Mouse (Mus musculus) ES-E14 (cell line): ENCODE data around the gene Vezf1. TPM values are rescaled to one million over a fixed set of nuclear protein-coding genes. Genes with fewer than 3 reads are reported as not detected.

Source experiments
- DNase-seq: peaks from one replicate; pipeline ENCODE4 v3.0.0-alpha.2; 2013; ENCODE audit warnings: low read depth, low spot score
- H3K27ac ChIP-seq: 2 replicates; pipeline ENCODE4 v1.5.1; 2012; ENCODE audit warnings: low read depth, mild to moderate bottlenecking, low read length, moderate library complexity, mixed read lengths; ENCODE audit not compliant: poor library complexity, insufficient read depth, severe bottlenecking
- H3K36me3 ChIP-seq: 2 replicates; pipeline ENCODE4 v1.6.1; 2012; ENCODE audit warnings: mild to moderate bottlenecking, low read length, moderate library complexity, mixed read lengths; ENCODE audit not compliant: control insufficient read depth, poor library complexity, insufficient read depth, severe bottlenecking
- H3K4me1 ChIP-seq, 2 experiments: fragments of 150-350 bp in 1 of 2; sonication (generic) in 1 of 2; 2 replicates each; pipeline ENCODE4 v1.6.1; 2012; ENCODE audit warnings: low read length in 2 of 2, mild to moderate bottlenecking in 1 of 2, mixed read lengths in 1 of 2; ENCODE audit not compliant: control insufficient read depth in 2 of 2, insufficient read depth in 2 of 2, poor library complexity in 1 of 2
- H3K4me3 ChIP-seq, 2 experiments: fragments of 150-350 bp in 1 of 2; sonication (generic) in 1 of 2; 2 replicates each; pipeline ENCODE4 v1.5.1; 2012; ENCODE audit warnings: low read length in 2 of 2, low read depth in 1 of 2, mild to moderate bottlenecking in 1 of 2, mixed read lengths in 1 of 2; ENCODE audit not compliant: insufficient read depth in 1 of 2, poor library complexity in 1 of 2, severe bottlenecking in 1 of 2
- H3K9ac ChIP-seq: 2 replicates; pipeline ENCODE4 v1.6.1; 2012; ENCODE audit warnings: low read depth, mild to moderate bottlenecking, low read length, mixed read lengths; ENCODE audit not compliant: poor library complexity, insufficient read depth, severe bottlenecking
- H3K9me3 ChIP-seq: fragments of 150-350 bp; sonication (generic); 2 replicates; pipeline ENCODE4 v1.6.1; 2012; ENCODE audit warnings: low read depth, mild to moderate bottlenecking, low read length; ENCODE audit not compliant: control insufficient read depth, insufficient read depth
- CHD2 ChIP-seq: IDR thresholded peaks from 2 replicates; pipeline ENCODE4 v1.6.1; 2014; ENCODE audit warnings: mild to moderate bottlenecking, low read depth, low read length, inconsistent platforms
- HCFC1 ChIP-seq: IDR thresholded peaks from 2 replicates; pipeline ENCODE4 v1.6.1; 2012; ENCODE audit warnings: low read length, inconsistent platforms, borderline replicate concordance; ENCODE audit not compliant: insufficient read depth
- MAFK ChIP-seq: IDR thresholded peaks from 2 replicates; pipeline ENCODE4 v1.6.1; 2014; ENCODE audit warnings: mild to moderate bottlenecking, low read depth, low read length, inconsistent platforms; ENCODE audit not compliant: insufficient read depth
- ZC3H11A ChIP-seq: IDR thresholded peaks from 2 replicates; pipeline ENCODE4 v1.6.1; 2012; ENCODE audit warnings: low read depth, mild to moderate bottlenecking, inconsistent platforms, low read length, borderline replicate concordance
- ZNF384 ChIP-seq: IDR thresholded peaks from 2 replicates; pipeline ENCODE4 v1.6.1; 2012; ENCODE audit warnings: low read depth, low read length, inconsistent platforms
- in situ Hi-C, 2 experiments: fragments of 600-800 bp; cut with MboI; formaldehyde crosslinking; loops; one replicate each; pipeline ENCODE4 v1.15.1; 2025; ENCODE audit warnings: low sequenced_read_pairs in 2 of 2, inconsistent platforms in 1 of 2; ENCODE audit not compliant: unreplicated experiment in 2 of 2
- total RNA-seq: library from RNA; depleted of rRNA; stranded (reverse); fragments of 300-350 nt; gene quantifications from 2 replicates; pipeline ENCODE4 v1.2.3, GENCODE M21; 2012

Gene Vezf1
- total RNA-seq, 1 experiment: 13.2 TPM

GRCm38 (mm10) chr11:88097173-88097572, 29.1 kb downstream of the Vezf1 start:
- Histone ChIP-seq H3K9ac (no peak overlapping the region), H3K27ac (no peak overlapping the region), H3K4me3 (no peak overlapping the region), H3K36me3 (no peaks in the 10 kb centered on the region), H3K9me3 (no peaks in the 10 kb centered on the region), H3K4me1 (peaks cover 2 to 8% of the 10 kb centered on the region in 2 experiments; a peak in 3 of 4 replicates)
- in situ Hi-C loops: no loop called here
- TF ChIP-seq CHD2: no peak
- TF ChIP-seq HCFC1: no peak
- TF ChIP-seq ZC3H11A: no peak
- no peak for TF ChIP-seq ZNF384
- no peak for TF ChIP-seq MAFK
- DNase-seq: no peak

- no peak within 1 kb of the TSS for H3K27ac ChIP-seq
- no peak for TF ChIP-seq ZC3H11A
- TF ChIP-seq ZNF384: no peak
- TF ChIP-seq MAFK: no peak
- TF ChIP-seq CHD2: no peak
- TF ChIP-seq HCFC1: no peak
- no peaks in the 10 kb centered on the region for H3K9me3 ChIP-seq
- H3K4me1 ChIP-seq: peaks cover 2 to 8% of the 10 kb centered on the region in 2 experiments; a peak in 3 of 4 replicates
- DNase-seq: no peak
- peak within 1 kb of the TSS; percentile 76 to 91 for H3K4me3 ChIP-seq
- no peaks in the 10 kb centered on the region for H3K36me3 ChIP-seq
- in situ Hi-C loops: no loop called here
- peak within 1 kb of the TSS; percentile 96 for H3K9ac ChIP-seq
These were observed 30.1 kb downstream of the Vezf1 start, which contains the start of gene Cuedc1 for GRCm38 (mm10) chr11:88098021-88098729. Gene Cuedc1 (plus strand): TSS chr11:88098058.

DNA sequence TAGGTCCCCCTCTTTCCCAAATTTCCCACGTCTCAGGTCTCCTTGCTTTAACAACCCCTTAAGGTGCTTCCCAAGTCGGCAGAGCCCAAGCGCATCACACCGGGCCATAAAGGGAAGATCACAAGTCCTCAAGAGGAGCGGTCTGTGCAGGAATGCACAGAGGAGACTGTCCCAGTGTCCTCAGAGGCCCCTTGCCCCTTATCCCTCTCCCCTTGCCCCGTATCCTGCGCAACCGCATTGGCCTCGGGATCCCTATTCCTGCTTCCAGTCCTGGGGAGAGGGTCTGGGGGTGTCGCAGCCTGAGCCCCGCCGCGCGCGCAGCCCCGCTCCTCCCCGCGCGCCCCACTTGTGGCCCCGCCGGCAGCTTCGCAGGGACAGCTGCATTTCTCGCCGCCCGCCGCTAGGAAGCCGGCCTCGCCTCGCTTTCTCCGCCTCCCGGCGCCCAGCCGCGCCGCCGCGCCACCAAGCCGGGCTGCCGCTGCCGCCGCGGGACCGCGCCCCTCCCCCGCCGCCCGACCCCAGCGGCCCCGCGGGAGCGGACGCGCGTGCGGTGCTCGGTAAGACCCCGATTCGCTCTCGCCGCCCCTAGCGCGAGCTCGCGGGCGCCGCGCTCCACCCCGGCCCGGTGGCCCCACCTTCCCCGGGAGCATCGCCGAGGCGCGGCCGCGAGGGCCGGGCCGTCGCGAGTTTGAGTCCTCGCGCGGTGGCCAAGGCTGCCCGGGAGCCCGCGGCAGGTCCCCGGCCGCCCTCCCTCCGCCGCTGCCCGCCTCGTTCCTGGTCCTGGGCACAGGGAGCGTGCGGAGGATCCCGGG, 30.9 kb downstream of the Vezf1 start:
- H3K9ac ChIP-seq: peak overlapping the region; percentile 96
- H3K9me3 ChIP-seq: no peaks in the 10 kb centered on the region
- in situ Hi-C loops: no loop called here
- peak overlapping the region; percentile 76 to 91 for H3K4me3 ChIP-seq
- DNase-seq: no peak
- TF ChIP-seq ZNF384: no peak
- TF ChIP-seq ZC3H11A: no peak
- TF ChIP-seq HCFC1: no peak
- TF ChIP-seq MAFK: no peak
- TF ChIP-seq CHD2: no peak
- peak overlapping the region; percentile 76 for H3K27ac ChIP-seq
- peaks cover 2 to 8% of the 10 kb centered on the region in 2 experiments; a peak in 3 of 4 replicates for H3K4me1 ChIP-seq
- H3K36me3 ChIP-seq: no peaks in the 10 kb centered on the region

DNA sequence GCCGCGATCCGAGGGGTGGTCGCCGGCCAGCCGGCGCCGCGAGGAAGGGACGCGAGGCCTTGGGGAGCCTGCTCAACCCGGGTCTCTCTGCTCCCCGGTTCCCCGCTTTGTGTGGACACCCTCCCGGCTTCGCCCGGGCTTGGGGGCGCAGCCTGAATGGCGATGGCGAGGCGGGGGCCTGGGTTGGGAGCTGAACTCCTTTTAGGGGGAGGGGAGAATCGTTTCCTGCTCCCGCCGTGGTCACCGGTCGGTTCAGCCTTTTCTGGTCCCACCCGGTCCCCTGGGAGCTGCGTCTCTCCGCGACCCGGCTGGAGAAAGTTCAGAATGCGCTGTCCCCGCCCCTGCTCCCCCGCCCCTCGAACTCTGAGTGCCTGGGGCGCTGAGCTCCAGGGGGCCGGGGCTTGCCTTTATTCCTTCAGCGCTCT, 31.5 kb downstream of the Vezf1 start:
- peak; percentile 83 for DNase-seq
- Histone ChIP-seq H3K4me3 (peak overlapping the region; percentile 76 to 91), H3K27ac (peak overlapping the region; percentile 76), H3K9me3 (no peaks in the 10 kb centered on the region), H3K36me3 (no peaks in the 10 kb centered on the region), H3K9ac (peak overlapping the region; percentile 96), H3K4me1 (peaks cover 2 to 8% of the 10 kb centered on the region in 2 experiments; a peak in 3 of 4 replicates)
- in situ Hi-C loops: no loop called here
- TF ChIP-seq ZC3H11A (no peak), ZNF384 (no peak), MAFK (no peak), CHD2 (no peak), HCFC1 (no peak)
